Mouse (Mus musculus) ES-E14 (cell line): ENCODE results near the gene Mta2.

Experiments
- MAFK ChIP-seq: IDR thresholded peaks from 2 replicates; pipeline ENCODE4 v1.6.1; 2014; ENCODE audit warnings: mild to moderate bottlenecking, low read depth, low read length, inconsistent platforms; ENCODE audit not compliant: insufficient read depth
- ZNF384 ChIP-seq: IDR thresholded peaks from 2 replicates; pipeline ENCODE4 v1.6.1; 2012; ENCODE audit warnings: low read depth, low read length, inconsistent platforms

- TF ChIP-seq ZNF384: no peak
- TF ChIP-seq MAFK: no peak
Measured at GRCm38 (mm10) chr19:8921741-8922140, 19.9 kb upstream of the Mta2 start.
